Mouse (Mus musculus): ENCODE data around the gene Neurod6. TPM values are rescaled to one million over a fixed set of nuclear protein-coding genes. Genes with fewer than 3 reads are reported as not detected.
"Not testable (repeated sequence)": the region's sequence is repeated elsewhere in the genome, so short reads cannot be mapped to it uniquely, and the experiment has no call there.

Neurod6 gene
- total RNA-seq (2014; rRNA removed): not detected in 2 replicates
- polyA plus RNA-seq (2012; rRNA removed): not detected in 2 replicates

GRCm38 (mm10) chr6:55680974-55681373, at the start of gene Neurod6:
Gene Neurod6, minus strand, starts transcription at chr6:55681263.
- Histone ChIP-seq H3K36me3 (ENCODE audit: control insufficient read depth, insufficient read depth, low read length) (no peaks in the 10 kb centered on the region), H3K27ac (replicated peaks; ENCODE audit: insufficient read depth, low read depth, low read length) (no peak within 1 kb of the TSS), H3K79me2 (ENCODE audit: control insufficient read depth, insufficient read depth, low read length) (no peaks in the 10 kb centered on the region), H3K4me3 (ENCODE audit: insufficient read depth, low read depth, low read length) (no peak within 1 kb of the TSS), H3K9ac (ENCODE audit: low read depth, low read length) (no peak within 1 kb of the TSS), H3K27me3 (ENCODE audit: control insufficient read depth, insufficient read depth, low read length) (no peaks in the 10 kb centered on the region; the same call in 1 of the 2 replicates), H3K4me1 (ENCODE audit: control insufficient read depth, insufficient read depth, low read length) (no peaks in the 10 kb centered on the region)
- TF ChIP-seq POLR2A (IDR thresholded peaks at IDR 0.05; ENCODE audit: extremely low read depth, insufficient read depth, low read length): no peak
- no peak for TF ChIP-seq CTCF (IDR thresholded peaks at IDR 0.05; ENCODE audit: low read depth, low read length)
- 70% methylated on average over 4 of the region's 4 CpGs for whole genome bisulfite sequencing
- no peak for DNase-seq (ENCODE audit: extremely low read depth, low read depth, low spot score)

- WGBS: 33% methylated on average over 5 of the region's 5 CpGs
- Histone ChIP-seq H3K27ac (replicated peaks; ENCODE audit: insufficient read depth, low read depth, low read length) (no peak overlapping the region), H3K27me3 (ENCODE audit: control insufficient read depth, insufficient read depth, low read length) (no peaks in the 10 kb centered on the region), H3K79me2 (ENCODE audit: control insufficient read depth, insufficient read depth, low read length) (no peaks in the 10 kb centered on the region), H3K9ac (ENCODE audit: low read depth, low read length) (no peak overlapping the region), H3K4me1 (ENCODE audit: control insufficient read depth, insufficient read depth, low read length) (no peaks in the 10 kb centered on the region), H3K4me3 (ENCODE audit: insufficient read depth, low read depth, low read length) (no peak overlapping the region), H3K36me3 (ENCODE audit: control insufficient read depth, insufficient read depth, low read length) (no peaks in the 10 kb centered on the region)
- DNase-seq (ENCODE audit: extremely low read depth, low read depth, low spot score): peak; percentile 55
- TF ChIP-seq POLR2A (IDR thresholded peaks at IDR 0.05; ENCODE audit: extremely low read depth, insufficient read depth, low read length): no peak
- peak; percentile 44 for TF ChIP-seq CTCF (IDR thresholded peaks at IDR 0.05; ENCODE audit: low read depth, low read length)
Observed at GRCm38 (mm10) chr6:55717209-55717608, 36.1 kb upstream of the Neurod6 start.

GRCm38 (mm10) chr6:55715446-55715845, 34.4 kb upstream of the Neurod6 start:
- 63% methylated on average over 6 of the region's 6 CpGs for WGBS
- H3K79me2 ChIP-seq (ENCODE audit: control insufficient read depth, insufficient read depth, low read length): no peaks in the 10 kb centered on the region
- TF ChIP-seq POLR2A (IDR thresholded peaks at IDR 0.05; ENCODE audit: extremely low read depth, insufficient read depth, low read length): no peak
- no peak for TF ChIP-seq CTCF (IDR thresholded peaks at IDR 0.05; ENCODE audit: low read depth, low read length)
- no peak overlapping the region for H3K9ac ChIP-seq (ENCODE audit: low read depth, low read length)
- H3K4me3 ChIP-seq (ENCODE audit: insufficient read depth, low read depth, low read length): no peak overlapping the region
- no peak for DNase-seq (ENCODE audit: extremely low read depth, low read depth, low spot score)
- no peaks in the 10 kb centered on the region for H3K4me1 ChIP-seq (ENCODE audit: control insufficient read depth, insufficient read depth, low read length)
- H3K27me3 ChIP-seq (ENCODE audit: control insufficient read depth, insufficient read depth, low read length): no peaks in the 10 kb centered on the region
- no peaks in the 10 kb centered on the region for H3K36me3 ChIP-seq (ENCODE audit: control insufficient read depth, insufficient read depth, low read length)
- no peak overlapping the region for H3K27ac ChIP-seq (replicated peaks; ENCODE audit: insufficient read depth, low read depth, low read length)

- not testable (repeated sequence) for H3K27ac ChIP-seq (replicated peaks; ENCODE audit: insufficient read depth, low read depth, low read length); H3K79me2 ChIP-seq (ENCODE audit: control insufficient read depth, insufficient read depth, low read length); DNase-seq (ENCODE audit: extremely low read depth, low read depth, low spot score); H3K9ac ChIP-seq (ENCODE audit: low read depth, low read length); H3K27me3 ChIP-seq (ENCODE audit: control insufficient read depth, insufficient read depth, low read length); H3K4me3 ChIP-seq (ENCODE audit: insufficient read depth, low read depth, low read length); H3K4me1 ChIP-seq (ENCODE audit: control insufficient read depth, insufficient read depth, low read length); H3K36me3 ChIP-seq (ENCODE audit: control insufficient read depth, insufficient read depth, low read length)
- 87% methylated on average over 4 of the region's 4 CpGs for WGBS
Observed at GRCm38 (mm10) chr6:55710913-55711312, 29.9 kb upstream of the Neurod6 start.

GRCm38 (mm10) chr6:55704759-55705104, 23.7 kb upstream of the Neurod6 start:
- no peak overlapping the region for H3K4me3 ChIP-seq (ENCODE audit: insufficient read depth, low read depth, low read length)
- DNase-seq (ENCODE audit: extremely low read depth, low read depth, low spot score): no peak
- H3K79me2 ChIP-seq (ENCODE audit: control insufficient read depth, insufficient read depth, low read length): no peaks in the 10 kb centered on the region
- H3K9ac ChIP-seq (ENCODE audit: low read depth, low read length): no peak overlapping the region
- H3K27ac ChIP-seq (replicated peaks; ENCODE audit: insufficient read depth, low read depth, low read length): no peak overlapping the region
- H3K36me3 ChIP-seq (ENCODE audit: control insufficient read depth, insufficient read depth, low read length): no peaks in the 10 kb centered on the region
- no peaks in the 10 kb centered on the region for H3K27me3 ChIP-seq (ENCODE audit: control insufficient read depth, insufficient read depth, low read length)
- H3K4me1 ChIP-seq (ENCODE audit: control insufficient read depth, insufficient read depth, low read length): no peaks in the 10 kb centered on the region
- TF ChIP-seq CTCF (IDR thresholded peaks at IDR 0.05; ENCODE audit: low read depth, low read length) (no peak), POLR2A (IDR thresholded peaks at IDR 0.05; ENCODE audit: extremely low read depth, insufficient read depth, low read length) (no peak)
- WGBS: 80% methylated on average over 1 of the region's 1 CpGs

GRCm38 (mm10) chr6:55704061-55704758, 23.1 kb upstream of the Neurod6 start:
- no peaks in the 10 kb centered on the region for H3K36me3 ChIP-seq (ENCODE audit: control insufficient read depth, insufficient read depth, low read length)
- TF ChIP-seq CTCF (IDR thresholded peaks at IDR 0.05; ENCODE audit: low read depth, low read length): no peak
- no peak for TF ChIP-seq POLR2A (IDR thresholded peaks at IDR 0.05; ENCODE audit: extremely low read depth, insufficient read depth, low read length)
- no peak for DNase-seq (ENCODE audit: extremely low read depth, low read depth, low spot score)
- H3K27ac ChIP-seq (replicated peaks; ENCODE audit: insufficient read depth, low read depth, low read length): no peak overlapping the region
- no peak overlapping the region for H3K9ac ChIP-seq (ENCODE audit: low read depth, low read length)
- no peaks in the 10 kb centered on the region for H3K4me1 ChIP-seq (ENCODE audit: control insufficient read depth, insufficient read depth, low read length)
- no peaks in the 10 kb centered on the region for H3K79me2 ChIP-seq (ENCODE audit: control insufficient read depth, insufficient read depth, low read length)
- no peaks in the 10 kb centered on the region for H3K27me3 ChIP-seq (ENCODE audit: control insufficient read depth, insufficient read depth, low read length)
- H3K4me3 ChIP-seq (ENCODE audit: insufficient read depth, low read depth, low read length): no peak overlapping the region
- 89% methylated on average over 8 of the region's 8 CpGs for WGBS
